Mouse (Mus musculus): ENCODE results near the gene Fuca2.
"Not testable (repeated sequence)": the region's sequence is repeated elsewhere in the genome, so short reads cannot be mapped to it uniquely, and the experiment has no call there.

The Fuca2 gene

GRCm38 (mm10) chr10:13499331-13499730 lies at the start of gene Fuca2:
TSS of gene Fuca2 (plus strand) at chr10:13499540.
- no peak for DNase-seq

- DNase-seq = no peak
Measured at GRCm38 (mm10) chr10:13451640-13452039, 47.7 kb upstream of the Fuca2 start.

- no peak for DNase-seq
Measured at GRCm38 (mm10) chr10:13453200-13453990, 45.9 kb upstream of the Fuca2 start.

- DNase-seq = not testable (repeated sequence)
Measured at GRCm38 (mm10) chr10:13464295-13464694, 35.0 kb upstream of the Fuca2 start.

GRCm38 (mm10) chr10:13466925-13467324 lies 32.4 kb upstream of the Fuca2 start:
- no peak for DNase-seq

- DNase-seq = not testable (repeated sequence)
Measured at GRCm38 (mm10) chr10:13468025-13468529, 31.3 kb upstream of the Fuca2 start.

- DNase-seq = no peak
Measured at GRCm38 (mm10) chr10:13470236-13470635, 29.1 kb upstream of the Fuca2 start.

- DNase-seq = no peak
Measured at GRCm38 (mm10) chr10:13473287-13473832, 26.0 kb upstream of the Fuca2 start.

- DNase-seq = peak; percentile 22 to 31
Measured at GRCm38 (mm10) chr10:13473833-13474567, 25.3 kb upstream of the Fuca2 start, which contains the start of gene Phactr2. TSS of gene Phactr2 (minus strand) at chr10:13474412.

GRCm38 (mm10) chr10:13474568-13474955 lies 24.8 kb upstream of the Fuca2 start:
- DNase-seq = peak in 1 of 2 experiments; percentile 6

- DNase-seq = no peak
Measured at GRCm38 (mm10) chr10:13475121-13475520, 24.2 kb upstream of the Fuca2 start.

GRCm38 (mm10) chr10:13479341-13479740 lies 20.0 kb upstream of the Fuca2 start:
- no peak for DNase-seq

- no peak for DNase-seq
Measured at GRCm38 (mm10) chr10:13485958-13486357, 13.4 kb upstream of the Fuca2 start.

GRCm38 (mm10) chr10:13489671-13490070 lies 9.7 kb upstream of the Fuca2 start:
- no peak for DNase-seq

GRCm38 (mm10) chr10:13493978-13494686 lies 5.2 kb upstream of the Fuca2 start:
- no peak for DNase-seq

GRCm38 (mm10) chr10:13496315-13496714 lies 3.0 kb upstream of the Fuca2 start:
- no peak for DNase-seq

GRCm38 (mm10) chr10:13500473-13500872 lies 1.1 kb downstream of the Fuca2 start:
- peak in 1 of 2 experiments; percentile 7 for DNase-seq

GRCm38 (mm10) chr10:13500938-13501496 lies 1.7 kb downstream of the Fuca2 start:
- DNase-seq = peak; percentile 80

GRCm38 (mm10) chr10:13501533-13501932 lies 2.2 kb downstream of the Fuca2 start:
- peak in 1 of 2 experiments; percentile 17 for DNase-seq

GRCm38 (mm10) chr10:13502371-13502770 lies 3.0 kb downstream of the Fuca2 start:
- no peak for DNase-seq

GRCm38 (mm10) chr10:13521857-13522256 lies 22.5 kb downstream of the Fuca2 start:
- no peak for DNase-seq

- no peak for DNase-seq
Measured at GRCm38 (mm10) chr10:13528155-13528554, 28.8 kb downstream of the Fuca2 start.
